Mouse (Mus musculus): ENCODE measurements around the gene Kirrel3. TPM values are rescaled to one million over a fixed set of nuclear protein-coding genes. Genes with fewer than 3 reads are reported as not detected.

Kirrel3 gene
- total and polyA plus RNA-seq, 2 experiments from 2014 or later = 0.29 to 0.42 TPM

DNA sequence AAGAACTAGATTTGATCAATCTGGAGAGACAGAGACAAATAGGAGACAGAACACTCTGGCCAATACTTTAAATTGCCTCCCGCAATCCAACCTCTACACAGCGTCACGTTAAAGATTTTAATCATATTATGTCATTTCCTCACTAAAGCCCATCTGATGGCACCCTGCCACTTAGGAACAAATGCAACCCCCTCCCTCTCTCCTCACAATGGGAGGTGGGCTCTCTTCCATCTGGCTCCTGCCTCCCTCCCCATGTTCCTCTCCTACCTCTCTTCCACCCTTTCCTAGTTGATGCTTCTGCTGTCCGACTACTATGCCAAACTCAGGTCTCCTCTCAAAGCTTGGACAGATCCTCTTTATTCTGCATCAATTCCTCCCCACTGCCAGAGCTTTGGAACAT is 365.4 kb downstream of the Kirrel3 start:
- Histone ChIP-seq H3K9me3 (replicated peaks; ENCODE audit: control insufficient read depth, low read length) (no peaks in the 10 kb centered on the region), H3K9ac (replicated peaks; ENCODE audit: low read depth, low read length) (no peak overlapping the region), H3K27ac (ENCODE audit: low read depth) (no peak overlapping the region), H3K4me3 (ENCODE audit: low read depth, low read length) (no peak overlapping the region), H3K27me3 (ENCODE audit: control insufficient read depth, insufficient read depth, low read length) (no peaks in the 10 kb centered on the region), H3K36me3 (replicated peaks; ENCODE audit: control insufficient read depth, insufficient read depth, low read length) (no peaks in the 10 kb centered on the region), H3K4me2 (ENCODE audit: low read depth, low read length) (no peak overlapping the region), H3K4me1 (ENCODE audit: control insufficient read depth, insufficient read depth) (no peaks in the 10 kb centered on the region)
- DNase-seq (ENCODE audit: low spot score) = no peak
- TF ChIP-seq CTCF (IDR thresholded peaks at IDR 0.05; ENCODE audit: low read depth) = no peak
- no peak for TF ChIP-seq EP300 (IDR thresholded peaks at IDR 0.05; ENCODE audit: low read depth)
- no peak for ATAC-seq (ENCODE audit: insufficient read depth, low read depth)
- WGBS = 72% methylated on average over 4 of the region's 4 CpGs

GRCm38 (mm10) chr9:34857575-34857974 is 371.9 kb downstream of the Kirrel3 start:
- no peaks in the 10 kb centered on the region for H3K36me3 ChIP-seq (replicated peaks; ENCODE audit: control insufficient read depth, insufficient read depth, low read length)
- WGBS = 65% methylated on average over 9 of the region's 9 CpGs
- ATAC-seq (ENCODE audit: insufficient read depth, low read depth) (no peak), DNase-seq (ENCODE audit: low spot score) (no peak)
- H3K4me2 ChIP-seq (ENCODE audit: low read depth, low read length) = no peak overlapping the region
- H3K4me1 ChIP-seq (ENCODE audit: control insufficient read depth, insufficient read depth) = no peaks in the 10 kb centered on the region
- H3K27ac ChIP-seq (ENCODE audit: low read depth) = no peak overlapping the region
- no peak overlapping the region for H3K4me3 ChIP-seq (ENCODE audit: low read depth, low read length)
- H3K9me3 ChIP-seq (replicated peaks; ENCODE audit: control insufficient read depth, low read length) = no peaks in the 10 kb centered on the region
- no peak for TF ChIP-seq EP300 (IDR thresholded peaks at IDR 0.05; ENCODE audit: low read depth)
- TF ChIP-seq CTCF (IDR thresholded peaks at IDR 0.05; ENCODE audit: low read depth) = peak; percentile 41
- H3K27me3 ChIP-seq (ENCODE audit: control insufficient read depth, insufficient read depth, low read length) = no peaks in the 10 kb centered on the region
- no peak overlapping the region for H3K9ac ChIP-seq (replicated peaks; ENCODE audit: low read depth, low read length)

DNA sequence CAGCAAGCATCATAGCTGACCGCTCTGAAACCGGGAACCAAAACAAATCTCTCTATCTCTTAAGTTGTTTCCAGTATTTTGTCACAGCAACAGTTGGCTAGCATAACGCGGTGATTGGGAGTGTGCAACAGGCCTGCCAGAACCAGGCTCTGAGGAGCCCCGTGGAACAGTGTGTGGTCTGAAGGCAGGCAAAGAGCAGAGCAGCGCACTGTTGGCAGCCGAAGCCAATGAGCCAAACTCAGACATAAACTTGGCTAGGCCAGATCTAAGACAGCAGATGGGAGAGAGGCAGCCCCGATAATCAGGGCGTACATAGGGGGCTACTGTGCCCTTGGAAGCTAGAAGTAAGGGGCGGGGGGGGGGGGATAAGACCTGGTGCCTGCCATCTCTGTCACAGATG is 372.4 kb downstream of the Kirrel3 start:
- TF ChIP-seq CTCF (IDR thresholded peaks at IDR 0.05; ENCODE audit: low read depth) (no peak), EP300 (IDR thresholded peaks at IDR 0.05; ENCODE audit: low read depth) (no peak)
- DNase-seq (ENCODE audit: low spot score) (no peak), ATAC-seq (ENCODE audit: insufficient read depth, low read depth) (no peak)
- no peak overlapping the region for H3K9ac ChIP-seq (replicated peaks; ENCODE audit: low read depth, low read length)
- H3K4me1 ChIP-seq (ENCODE audit: control insufficient read depth, insufficient read depth) = no peaks in the 10 kb centered on the region
- H3K27ac ChIP-seq (ENCODE audit: low read depth) = no peak overlapping the region
- no peaks in the 10 kb centered on the region for H3K36me3 ChIP-seq (replicated peaks; ENCODE audit: control insufficient read depth, insufficient read depth, low read length)
- 80% methylated on average over 10 of the region's 10 CpGs for WGBS
- H3K4me3 ChIP-seq (ENCODE audit: low read depth, low read length) = no peak overlapping the region
- no peaks in the 10 kb centered on the region for H3K9me3 ChIP-seq (replicated peaks; ENCODE audit: control insufficient read depth, low read length)
- no peak overlapping the region for H3K4me2 ChIP-seq (ENCODE audit: low read depth, low read length)
- no peaks in the 10 kb centered on the region for H3K27me3 ChIP-seq (ENCODE audit: control insufficient read depth, insufficient read depth, low read length)

DNA sequence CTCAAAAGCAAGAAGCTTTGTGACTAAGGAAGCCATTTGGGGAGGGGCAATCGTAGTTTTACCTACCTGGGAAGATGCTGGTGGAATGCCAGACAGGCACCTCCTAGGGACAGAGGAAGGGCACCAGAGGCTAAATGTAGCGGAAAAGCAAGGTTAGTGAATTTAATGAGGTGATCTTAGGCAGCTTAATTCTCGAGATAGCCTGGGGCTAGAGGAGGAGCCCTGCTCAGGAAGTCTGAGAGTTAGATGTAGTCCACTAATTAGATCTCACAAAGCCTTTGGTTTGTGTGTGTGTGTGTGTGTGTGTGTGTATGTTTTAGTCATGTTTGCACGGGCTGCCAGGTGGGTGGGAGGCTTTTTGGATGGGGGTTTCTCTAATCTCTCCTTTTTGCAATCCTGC is 375.2 kb downstream of the Kirrel3 start:
- H3K27me3 ChIP-seq (ENCODE audit: control insufficient read depth, insufficient read depth, low read length) = no peaks in the 10 kb centered on the region
- H3K4me1 ChIP-seq (ENCODE audit: control insufficient read depth, insufficient read depth) = no peaks in the 10 kb centered on the region
- no peak for DNase-seq (ENCODE audit: low spot score)
- H3K4me2 ChIP-seq (ENCODE audit: low read depth, low read length) = no peak overlapping the region
- no peak for ATAC-seq (ENCODE audit: insufficient read depth, low read depth)
- WGBS = 33% methylated on average over 4 of the region's 4 CpGs
- no peak overlapping the region for H3K27ac ChIP-seq (ENCODE audit: low read depth)
- no peaks in the 10 kb centered on the region for H3K9me3 ChIP-seq (replicated peaks; ENCODE audit: control insufficient read depth, low read length)
- H3K36me3 ChIP-seq (replicated peaks; ENCODE audit: control insufficient read depth, insufficient read depth, low read length) = no peaks in the 10 kb centered on the region
- H3K9ac ChIP-seq (replicated peaks; ENCODE audit: low read depth, low read length) = no peak overlapping the region
- TF ChIP-seq EP300 (IDR thresholded peaks at IDR 0.05; ENCODE audit: low read depth) = no peak
- no peak for TF ChIP-seq CTCF (IDR thresholded peaks at IDR 0.05; ENCODE audit: low read depth)
- H3K4me3 ChIP-seq (ENCODE audit: low read depth, low read length) = no peak overlapping the region

- Histone ChIP-seq H3K4me1 (ENCODE audit: control insufficient read depth, insufficient read depth) (no peaks in the 10 kb centered on the region), H3K4me3 (ENCODE audit: low read depth, low read length) (no peak overlapping the region), H3K27ac (ENCODE audit: low read depth) (no peak overlapping the region), H3K9ac (replicated peaks; ENCODE audit: low read depth, low read length) (no peak overlapping the region), H3K4me2 (ENCODE audit: low read depth, low read length) (no peak overlapping the region), H3K27me3 (ENCODE audit: control insufficient read depth, insufficient read depth, low read length) (no peaks in the 10 kb centered on the region), H3K36me3 (replicated peaks; ENCODE audit: control insufficient read depth, insufficient read depth, low read length) (no peaks in the 10 kb centered on the region), H3K9me3 (replicated peaks; ENCODE audit: control insufficient read depth, low read length) (no peaks in the 10 kb centered on the region)
- TF ChIP-seq EP300 (IDR thresholded peaks at IDR 0.05; ENCODE audit: low read depth) (no peak), CTCF (IDR thresholded peaks at IDR 0.05; ENCODE audit: low read depth) (peak; percentile 63)
- DNase-seq (ENCODE audit: low spot score) (no peak), ATAC-seq (ENCODE audit: insufficient read depth, low read depth) (no peak)
- 37% methylated on average over 2 of the region's 2 CpGs for WGBS
These were observed 376.1 kb downstream of the Kirrel3 start for GRCm38 (mm10) chr9:34861775-34862174.

GRCm38 (mm10) chr9:34865606-34866005 is 379.9 kb downstream of the Kirrel3 start:
- no peaks in the 10 kb centered on the region for H3K27me3 ChIP-seq (ENCODE audit: control insufficient read depth, insufficient read depth, low read length)
- TF ChIP-seq CTCF (IDR thresholded peaks at IDR 0.05; ENCODE audit: low read depth) (no peak), EP300 (IDR thresholded peaks at IDR 0.05; ENCODE audit: low read depth) (no peak)
- WGBS = 76% methylated on average over 6 of the region's 6 CpGs
- H3K9ac ChIP-seq (replicated peaks; ENCODE audit: low read depth, low read length) = no peak overlapping the region
- no peak overlapping the region for H3K4me2 ChIP-seq (ENCODE audit: low read depth, low read length)
- H3K9me3 ChIP-seq (replicated peaks; ENCODE audit: control insufficient read depth, low read length) = no peaks in the 10 kb centered on the region
- ATAC-seq (ENCODE audit: insufficient read depth, low read depth) (no peak), DNase-seq (ENCODE audit: low spot score) (no peak)
- no peak overlapping the region for H3K4me3 ChIP-seq (ENCODE audit: low read depth, low read length)
- no peaks in the 10 kb centered on the region for H3K4me1 ChIP-seq (ENCODE audit: control insufficient read depth, insufficient read depth)
- H3K36me3 ChIP-seq (replicated peaks; ENCODE audit: control insufficient read depth, insufficient read depth, low read length) = no peaks in the 10 kb centered on the region
- no peak overlapping the region for H3K27ac ChIP-seq (ENCODE audit: low read depth)
